Mouse (Mus musculus) heart, adult 2 months (tissue): ENCODE measurements around the gene Psmb10. TPM values are rescaled to one million over a fixed set of nuclear protein-coding genes. Genes with fewer than 3 reads are reported as not detected.

Experiments used
- DNase-seq, 2 experiments: peaks; one replicate each; pipeline ENCODE4 v3.0.0; 2021
- H3K27ac ChIP-seq: fragments of 200-600 bp; 2 replicates; pipeline ENCODE4 v1.8.1; 2022
- H3K27me3 ChIP-seq: fragments of 200-500 bp; 2 replicates; pipeline ENCODE4 v1.6.1; 2012; ENCODE audit warnings: mild to moderate bottlenecking, low read length, inconsistent platforms, mixed read lengths; ENCODE audit not compliant: control insufficient read depth, insufficient read depth
- H3K36me3 ChIP-seq: fragments of 200-500 bp; 2 replicates; pipeline ENCODE4 v1.6.1; 2012; ENCODE audit warnings: low read length, inconsistent platforms; ENCODE audit not compliant: control insufficient read depth, insufficient read depth
- H3K4me1 ChIP-seq: fragments of 200-500 bp; 2 replicates; pipeline ENCODE4 v1.6.1; 2011; ENCODE audit warnings: low read length; ENCODE audit not compliant: control insufficient read depth, insufficient read depth
- H3K4me3 ChIP-seq: fragments of 200-600 bp; 2 replicates; pipeline ENCODE4 v1.8.1; 2022
- H3K79me2 ChIP-seq: fragments of 200-500 bp; replicated peaks from 2 replicates; pipeline ENCODE4 v1.6.1; 2012; ENCODE audit warnings: mild to moderate bottlenecking, inconsistent platforms, low read length, moderate library complexity, mixed read lengths; ENCODE audit not compliant: control insufficient read depth, insufficient read depth
- H3K9ac ChIP-seq: fragments of 200-500 bp; 2 replicates; pipeline ENCODE4 v1.6.1; 2012; ENCODE audit warnings: low read depth, mild to moderate bottlenecking, control low read depth, inconsistent platforms, low read length, mixed read lengths
- CTCF ChIP-seq: fragments of 200-600 bp; IDR thresholded peaks from 2 replicates; pipeline ENCODE4 v1.8.1; 2022; ENCODE audit warnings: antibody characterized with exemption, mild to moderate bottlenecking, moderate library complexity
- EP300 ChIP-seq: fragments of 200-500 bp; IDR thresholded peaks from 2 replicates; pipeline ENCODE4 v1.6.1; 2011; ENCODE audit warnings: low read depth, low read length, control low read depth; ENCODE audit not compliant: insufficient read depth
- POLR2A ChIP-seq: fragments of 200-500 bp; IDR thresholded peaks from 2 replicates; pipeline ENCODE4 v1.6.1; 2011; ENCODE audit warnings: mild to moderate bottlenecking, low read depth, low read length, control low read depth; ENCODE audit not compliant: insufficient read depth
- WGBS: fragments of 180-500 bp; shearing (Covaris S2); methylation state at CpG from one replicate; pipeline ENCODE4 v1.1.7; 2018; 5-methylcytosine and 5-hydroxymethylcytosine counted together
- intact Hi-C: fragments of 180-260 bp; cut with DNase I; formaldehyde crosslinking; loops from one replicate; pipeline ENCODE4 v1.15.1; 2025
- microRNA-seq, 2 experiments: library from miRNA; unstranded; fragments of <30 nt; microRNA quantifications; one replicate each; pipeline ENCODE4 v1.2.0; 2021
- polyA plus RNA-seq: library from polyadenylated mRNA; depleted of rRNA; stranded (reverse); fragments of >200 nt; gene quantifications from 2 replicates; pipeline ENCODE4 v1.2.3, GENCODE M21; 2012; rRNA removed
- total RNA-seq, 2 experiments: library from RNA; stranded (reverse); gene quantifications; 2 replicates each; pipeline ENCODE4 v1.2.3; 2021

The Psmb10 gene
- total and polyA plus RNA-seq, 3 experiments = 58.1 to 96.5 (median 68.1) TPM

GRCm38 (mm10) chr8:105893339-105893738 lies 44.9 kb downstream of the Psmb10 start, which contains the start of gene Nrn1l:
Gene Nrn1l, plus strand, starts transcription at chr8:105893567.
- intact Hi-C loops = no loop called here
- Histone ChIP-seq H3K4me3 (no peak within 1 kb of the TSS), H3K79me2 (no peaks in the 10 kb centered on the region), H3K9ac (no peak within 1 kb of the TSS), H3K27me3 (no peaks in the 10 kb centered on the region), H3K27ac (no peak within 1 kb of the TSS), H3K36me3 (no peaks in the 10 kb centered on the region), H3K4me1 (peaks cover 2% of the 10 kb centered on the region; the same call in 1 of the 2 replicates)
- WGBS = 17% methylated on average over 11 of the region's 11 CpGs
- peak; percentile 72 to 78 for DNase-seq
- no peak for TF ChIP-seq EP300
- TF ChIP-seq POLR2A = no peak
- TF ChIP-seq CTCF = no peak

GRCm38 (mm10) chr8:105892432-105892831 lies 45.8 kb downstream of the Psmb10 start:
- intact Hi-C loops = no loop called here
- Histone ChIP-seq H3K4me3 (no peak overlapping the region), H3K27ac (no peak overlapping the region), H3K79me2 (no peaks in the 10 kb centered on the region), H3K4me1 (peaks cover 2% of the 10 kb centered on the region; the same call in 1 of the 2 replicates), H3K27me3 (no peaks in the 10 kb centered on the region), H3K9ac (no peak overlapping the region), H3K36me3 (no peaks in the 10 kb centered on the region)
- TF ChIP-seq CTCF (peak; percentile 62), EP300 (no peak), POLR2A (no peak)
- no peak for DNase-seq
- WGBS = 87% methylated on average over 6 of the region's 6 CpGs

GRCm38 (mm10) chr8:105890870-105891269 lies 47.4 kb downstream of the Psmb10 start:
- no peak for TF ChIP-seq EP300
- TF ChIP-seq POLR2A = no peak
- no peak for TF ChIP-seq CTCF
- no peaks in the 10 kb centered on the region for H3K36me3 ChIP-seq
- peak; percentile 51 to 68 for DNase-seq
- H3K4me1 ChIP-seq = peaks cover 2% of the 10 kb centered on the region; the same call in 1 of the 2 replicates
- intact Hi-C loops = no loop called here
- H3K79me2 ChIP-seq = no peaks in the 10 kb centered on the region
- H3K27me3 ChIP-seq = no peaks in the 10 kb centered on the region
- no peak overlapping the region for H3K9ac ChIP-seq
- 66% methylated on average over 6 of the region's 6 CpGs for WGBS
- H3K27ac ChIP-seq = peak overlapping the region; percentile 34; the same call in 1 of the 2 replicates
- H3K4me3 ChIP-seq = no peak overlapping the region

- peaks cover 2% of the 10 kb centered on the region; the same call in 1 of the 2 replicates for H3K4me1 ChIP-seq
- 94% methylated on average over 12 of the region's 12 CpGs for WGBS
- no peak overlapping the region for H3K4me3 ChIP-seq
- H3K36me3 ChIP-seq = no peaks in the 10 kb centered on the region
- H3K9ac ChIP-seq = no peak overlapping the region
- TF ChIP-seq POLR2A (no peak), EP300 (no peak), CTCF (no peak)
- H3K79me2 ChIP-seq = no peaks in the 10 kb centered on the region
- no peaks in the 10 kb centered on the region for H3K27me3 ChIP-seq
- intact Hi-C loops = no loop called here
- no peak overlapping the region for H3K27ac ChIP-seq
- DNase-seq = no peak
Observed at GRCm38 (mm10) chr8:105889756-105890465, 48.3 kb downstream of the Psmb10 start.

Small RNAs within 50 kb of the gene (microRNA-seq; reads per million reads assigned to microRNA genes)
- 0 to 0.56 reads per million in 2 experiments for gene Mir7074

Other genes with a start within 250 kb of the Psmb10 start
- 10 to 100 TPM in 1 of 2 experiments, 1 to 10 TPM in 1; 10.0 to 11.1 TPM for gene Acd, start 237.3 kb downstream of the Psmb10 start, total RNA-seq
- gene Acd, start 237.3 kb downstream of the Psmb10 start, polyA plus RNA-seq = 19.7 and 22.3 TPM in 2 replicates
- 1 to 10 TPM; 5.5 to 6.8 TPM for gene Pard6a, start 237.3 kb downstream of the Psmb10 start, total RNA-seq
- gene Pard6a, start 237.3 kb downstream of the Psmb10 start, polyA plus RNA-seq = 12.0 and 18.6 TPM in 2 replicates
- not detected for gene 4933405L10Rik, start 230.8 kb downstream of the Psmb10 start, total RNA-seq
- gene 4933405L10Rik, start 230.8 kb downstream of the Psmb10 start, polyA plus RNA-seq = not detected in 2 replicates
- 1 to 10 TPM; 1.4 to 1.9 TPM for gene Enkd1, start 230.2 kb downstream of the Psmb10 start, total RNA-seq
- 2.0 and 2.2 TPM in 2 replicates for gene Enkd1, start 230.2 kb downstream of the Psmb10 start, polyA plus RNA-seq
- gene Gfod2, start 179.8 kb downstream of the Psmb10 start, total RNA-seq = 1 to 10 TPM; 3.7 TPM
- 2.3 and 3.0 TPM in 2 replicates for gene Gfod2, start 179.8 kb downstream of the Psmb10 start, polyA plus RNA-seq
- gene Ranbp10, start 111.1 kb downstream of the Psmb10 start, total RNA-seq = 10 to 100 TPM; 18.0 to 18.5 TPM
- gene Ranbp10, start 111.1 kb downstream of the Psmb10 start, polyA plus RNA-seq = 20.0 and 22.3 TPM in 2 replicates
- gene Tsnaxip1, start 110.7 kb downstream of the Psmb10 start, total RNA-seq = not detected
- 0.20 TPM in 1 of 2 replicates, not detected in the other for gene Tsnaxip1, start 110.7 kb downstream of the Psmb10 start, polyA plus RNA-seq
- gene Cenpt, start 85.2 kb downstream of the Psmb10 start, total RNA-seq = 1 to 10 TPM; 2.3 to 2.7 TPM
- 6.0 and 6.4 TPM in 2 replicates for gene Cenpt, start 85.2 kb downstream of the Psmb10 start, polyA plus RNA-seq
- 10 to 100 TPM; 26.8 to 30.1 TPM for gene Thap11, start 83.3 kb downstream of the Psmb10 start, total RNA-seq
- 33.0 and 42.2 TPM in 2 replicates for gene Thap11, start 83.3 kb downstream of the Psmb10 start, polyA plus RNA-seq
- gene Nutf2, start 77.9 kb downstream of the Psmb10 start, total RNA-seq = 10 to 100 TPM; 35.5 to 39.8 TPM
- 56.1 and 67.7 TPM in 2 replicates for gene Nutf2, start 77.9 kb downstream of the Psmb10 start, polyA plus RNA-seq
- gene Edc4, start 57.6 kb downstream of the Psmb10 start, total RNA-seq = 10 to 100 TPM; 23.2 to 25.4 TPM
- gene Edc4, start 57.6 kb downstream of the Psmb10 start, polyA plus RNA-seq = 42.4 and 47.6 TPM in 2 replicates
- under 1 TPM; 0.41 to 0.57 TPM for gene Nrn1l, start 44.9 kb downstream of the Psmb10 start, total RNA-seq
- 1.0 and 1.6 TPM in 2 replicates for gene Nrn1l, start 44.9 kb downstream of the Psmb10 start, polyA plus RNA-seq
- gene Pskh1, start 38.0 kb downstream of the Psmb10 start, total RNA-seq = 10 to 100 TPM; 16.5 to 20.8 TPM
- 28.7 and 39.7 TPM in 2 replicates for gene Pskh1, start 38.0 kb downstream of the Psmb10 start, polyA plus RNA-seq
- under 1 TPM in 1 of 2 experiments, not detected in 1; 0.32 TPM for gene Ctrl, start 4.6 kb downstream of the Psmb10 start, total RNA-seq
- gene Ctrl, start 4.6 kb downstream of the Psmb10 start, polyA plus RNA-seq = 0.88 and 1.9 TPM in 2 replicates
- under 1 TPM; 0.70 to 0.84 TPM for gene Lcat, start 4.9 kb upstream of the Psmb10 start, total RNA-seq
- 3.9 and 4.1 TPM in 2 replicates for gene Lcat, start 4.9 kb upstream of the Psmb10 start, polyA plus RNA-seq
- 10 to 100 TPM; 35.0 to 38.1 TPM for gene Slc12a4, start 27.7 kb upstream of the Psmb10 start, total RNA-seq
- 54.6 and 73.4 TPM in 2 replicates for gene Slc12a4, start 27.7 kb upstream of the Psmb10 start, polyA plus RNA-seq
- not detected for gene Dpep3, start 41.0 kb upstream of the Psmb10 start, total RNA-seq
- 0.23 and 0.26 TPM in 2 replicates for gene Dpep3, start 41.0 kb upstream of the Psmb10 start, polyA plus RNA-seq
- gene Dus2, start 52.9 kb upstream of the Psmb10 start, total RNA-seq = 1 to 10 TPM; 9.1 to 9.4 TPM
- gene Dus2, start 52.9 kb upstream of the Psmb10 start, polyA plus RNA-seq = 7.8 and 11.9 TPM in 2 replicates
- gene Dpep2nb, start 67.5 kb upstream of the Psmb10 start, total RNA-seq = not detected
- not detected in 2 replicates for gene Dpep2nb, start 67.5 kb upstream of the Psmb10 start, polyA plus RNA-seq
- gene Ddx28, start 73.4 kb upstream of the Psmb10 start, total RNA-seq = 10 to 100 TPM in 1 of 2 experiments, 1 to 10 TPM in 1; 9.2 to 10.0 TPM
- gene Ddx28, start 73.4 kb upstream of the Psmb10 start, polyA plus RNA-seq = 5.7 and 6.3 TPM in 2 replicates
- 10 to 100 TPM; 18.9 to 19.2 TPM for gene Nfatc3, start 120.4 kb upstream of the Psmb10 start, total RNA-seq
- 12.2 and 21.8 TPM in 2 replicates for gene Nfatc3, start 120.4 kb upstream of the Psmb10 start, polyA plus RNA-seq
- gene Esrp2, start 198.5 kb upstream of the Psmb10 start, total RNA-seq = under 1 TPM; 0.31 to 0.52 TPM
- gene Esrp2, start 198.5 kb upstream of the Psmb10 start, polyA plus RNA-seq = 0.29 and 1.1 TPM in 2 replicates
- 1 to 10 TPM; 6.5 to 8.6 TPM for gene Pla2g15, start 212.0 kb upstream of the Psmb10 start, total RNA-seq
- 8.0 and 8.4 TPM in 2 replicates for gene Pla2g15, start 212.0 kb upstream of the Psmb10 start, polyA plus RNA-seq
- 10 to 100 TPM; 10.2 to 10.8 TPM for gene Slc7a6, start 230.4 kb upstream of the Psmb10 start, total RNA-seq
- 14.7 and 17.4 TPM in 2 replicates for gene Slc7a6, start 230.4 kb upstream of the Psmb10 start, polyA plus RNA-seq